Mouse (Mus musculus) heart, postnatal 14 days (tissue): ENCODE data around the gene Cct8l1. TPM values are rescaled to one million over a fixed set of nuclear protein-coding genes. Genes with fewer than 3 reads are reported as not detected.
A peak's percentile ranks its signal among the peaks of the same experiment; 100 is the strongest.

Experiments
- DNase-seq, 2 experiments: peaks; one replicate each; pipeline ENCODE4 v3.0.0; 2021 to 2022
- intact Hi-C: fragments of 180-260 bp; cut with DNase I; formaldehyde crosslinking; loops from one replicate; pipeline ENCODE4 v1.15.1; 2025
- long read RNA-seq, 2 experiments: library from polyadenylated mRNA; stranded (forward); transcript quantifications; one replicate each; pipeline ENCODE4 v2.0.0; 2021
- total RNA-seq, 2 experiments: library from RNA; stranded (reverse); gene quantifications; 2 replicates each; pipeline ENCODE4 v1.2.3; 2021

The Cct8l1 gene
- under 1 TPM; 0.14 to 0.17 TPM for total RNA-seq
- long read RNA-seq, experiment 1, result 0 reads
- long read RNA-seq, experiment 2, result 0 reads

- DNase-seq, result no peak
- intact Hi-C loops, result no loop called here
Measured at GRCm38 (mm10) chr5:25515767-25516166, at the start of gene Cct8l1. Gene Cct8l1 (plus strand): TSS chr5:25516067.

GRCm38 (mm10) chr5:25472070-25472469 is 43.8 kb upstream of the Cct8l1 start:
- DNase-seq, result no peak
- intact Hi-C loops, result no loop called here

GRCm38 (mm10) chr5:25475789-25476188 is 40.1 kb upstream of the Cct8l1 start:
- no peak for DNase-seq
- intact Hi-C loops, result no loop called here

- DNase-seq, result no peak
- intact Hi-C loops, result no loop called here
Measured at GRCm38 (mm10) chr5:25478863-25479262, 37.0 kb upstream of the Cct8l1 start.

- DNase-seq, result no peak
- intact Hi-C loops, result loop anchor here (2.0 kb wide), 1 partner anchor 16 kb away; no protein-coding TSS in a partner anchor
Measured at GRCm38 (mm10) chr5:25496652-25497051, 19.2 kb upstream of the Cct8l1 start.

- intact Hi-C loops, result loop anchor here (2.0 kb wide), 1 partner anchor 17 kb away; no protein-coding TSS in a partner anchor
Measured at GRCm38 (mm10) chr5:25497369-25497719, 18.5 kb upstream of the Cct8l1 start.

GRCm38 (mm10) chr5:25497720-25498345 is 18.0 kb upstream of the Cct8l1 start:
- intact Hi-C loops, result loop anchor here (2.0 kb wide), 2 partner anchors 17 to 61 kb away; no protein-coding TSS in a partner anchor
- peak; percentile 70 to 77 for DNase-seq

More at GRCm38 (mm10) chr5:25497369-25497719, 18.5 kb upstream of the Cct8l1 start:
- peak in 1 of 2 experiments; percentile 3 for DNase-seq

GRCm38 (mm10) chr5:25498346-25498820 is 17.5 kb upstream of the Cct8l1 start, which contains the start of gene Kmt2c:
Gene Kmt2c (minus strand): TSS chr5:25498783.
- intact Hi-C loops, result loop anchor here (2.0 kb wide), 1 partner anchor 62 kb away; no protein-coding TSS in a partner anchor
- DNase-seq, result no peak

GRCm38 (mm10) chr5:25498821-25499422 is 16.9 kb upstream of the Cct8l1 start:
- intact Hi-C loops, result loop anchor here (2.0 kb wide), 1 partner anchor 62 kb away; no protein-coding TSS in a partner anchor

GRCm38 (mm10) chr5:25499423-25500398 is 16.2 kb upstream of the Cct8l1 start:
- DNase-seq, result peak; percentile 99
- intact Hi-C loops, result loop anchor here (2.0 kb wide), 2 partner anchors 27 to 63 kb away; no protein-coding TSS in a partner anchor

More at GRCm38 (mm10) chr5:25498821-25499422, 16.9 kb upstream of the Cct8l1 start:
- peak; percentile 82 to 92 for DNase-seq

- no peak for DNase-seq
- intact Hi-C loops, result loop anchor here (2.0 kb wide), 1 partner anchor 26 kb away; no protein-coding TSS in a partner anchor
Measured at GRCm38 (mm10) chr5:25500686-25501085, 15.2 kb upstream of the Cct8l1 start.

GRCm38 (mm10) chr5:25506041-25506440 is 9.8 kb upstream of the Cct8l1 start:
- intact Hi-C loops, result no loop called here

GRCm38 (mm10) chr5:25516301-25516895 is 531 bp downstream of the Cct8l1 start:
- DNase-seq, result no peak

More at GRCm38 (mm10) chr5:25506041-25506440, 9.8 kb upstream of the Cct8l1 start:
- no peak for DNase-seq

GRCm38 (mm10) chr5:25517550-25517949 is 1.7 kb downstream of the Cct8l1 start:
- intact Hi-C loops, result no loop called here

More at GRCm38 (mm10) chr5:25516301-25516895, 531 bp downstream of the Cct8l1 start:
- intact Hi-C loops, result no loop called here

GRCm38 (mm10) chr5:25519820-25520219 is 4.0 kb downstream of the Cct8l1 start:
- DNase-seq, result no peak
- intact Hi-C loops, result no loop called here

More at GRCm38 (mm10) chr5:25517550-25517949, 1.7 kb downstream of the Cct8l1 start:
- no peak for DNase-seq

GRCm38 (mm10) chr5:25521461-25521860 is 5.6 kb downstream of the Cct8l1 start:
- intact Hi-C loops, result no loop called here
- no peak for DNase-seq

- peak; percentile 41 to 43 for DNase-seq
- intact Hi-C loops, result loop anchor here (2.0 to 5.0 kb wide), 2 partner anchors 25 to 89 kb away; no protein-coding TSS in a partner anchor
Measured at GRCm38 (mm10) chr5:25526116-25526515, 10.2 kb downstream of the Cct8l1 start.

- DNase-seq, result peak; percentile 35 to 56
- intact Hi-C loops, result loop anchor here (2.0 to 5.0 kb wide), 2 partner anchors 26 to 90 kb away; no protein-coding TSS in a partner anchor
Measured at GRCm38 (mm10) chr5:25526926-25527325, 11.1 kb downstream of the Cct8l1 start.

GRCm38 (mm10) chr5:25527971-25528370 is 12.1 kb downstream of the Cct8l1 start:
- no peak for DNase-seq
- intact Hi-C loops, result loop anchor here (2.0 to 5.0 kb wide), 2 partner anchors 27 to 91 kb away; no protein-coding TSS in a partner anchor
